Mouse (Mus musculus) urinary bladder, adult 2 months (tissue): ENCODE results near the gene Fbrsl1. TPM values are rescaled to one million over a fixed set of nuclear protein-coding genes. Genes with fewer than 3 reads are reported as not detected.

Experiments
- DNase-seq: peaks from one replicate; pipeline ENCODE4 v3.0.0; 2022; ENCODE audit warnings: low spot score
- polyA plus RNA-seq: library from polyadenylated mRNA; depleted of rRNA; stranded (reverse); fragments of >200 nt; gene quantifications from 2 replicates; pipeline ENCODE4 v1.2.3, GENCODE M21; 2012

Gene Fbrsl1
- polyA plus RNA-seq, 1 experiment = 22.1 TPM

GRCm38 (mm10) chr5:110415806-110416700, 32.2 kb downstream of the Fbrsl1 start:
- DNase-seq = no peak

- no peak for DNase-seq
Measured at GRCm38 (mm10) chr5:110415022-110415421, 33.3 kb downstream of the Fbrsl1 start.

- DNase-seq = no peak
Measured at GRCm38 (mm10) chr5:110413018-110413417, 35.3 kb downstream of the Fbrsl1 start.

- no peak for DNase-seq
Measured at GRCm38 (mm10) chr5:110410386-110410785, 37.9 kb downstream of the Fbrsl1 start.

- DNase-seq = no peak
Measured at GRCm38 (mm10) chr5:110408967-110409366, 39.3 kb downstream of the Fbrsl1 start.

- no peak for DNase-seq
Measured at GRCm38 (mm10) chr5:110406065-110406714, 42.1 kb downstream of the Fbrsl1 start.

GRCm38 (mm10) chr5:110403931-110404330, 44.4 kb downstream of the Fbrsl1 start:
- DNase-seq = no peak

- no peak for DNase-seq
Measured at GRCm38 (mm10) chr5:110402557-110402956, 45.7 kb downstream of the Fbrsl1 start.

GRCm38 (mm10) chr5:110401101-110401500, 47.2 kb downstream of the Fbrsl1 start:
- no peak for DNase-seq

GRCm38 (mm10) chr5:110395006-110395661, 53.2 kb downstream of the Fbrsl1 start:
- no peak for DNase-seq

- DNase-seq = no peak
Measured at GRCm38 (mm10) chr5:110392727-110393126, 55.6 kb downstream of the Fbrsl1 start.

- no peak for DNase-seq
Measured at GRCm38 (mm10) chr5:110390631-110391030, 57.7 kb downstream of the Fbrsl1 start.

GRCm38 (mm10) chr5:110387332-110387731, 61.0 kb downstream of the Fbrsl1 start:
- DNase-seq = no peak

- DNase-seq = peak; percentile 72
Measured at GRCm38 (mm10) chr5:110386371-110387330, 61.7 kb downstream of the Fbrsl1 start.

GRCm38 (mm10) chr5:110385263-110385662, 63.0 kb downstream of the Fbrsl1 start:
- no peak for DNase-seq

- DNase-seq = no peak
Measured at GRCm38 (mm10) chr5:110384491-110384890, 63.8 kb downstream of the Fbrsl1 start.

GRCm38 (mm10) chr5:110379823-110380222, 68.5 kb downstream of the Fbrsl1 start:
- DNase-seq = no peak

GRCm38 (mm10) chr5:110379086-110379485, 69.2 kb downstream of the Fbrsl1 start:
- DNase-seq = no peak

GRCm38 (mm10) chr5:110378181-110378583, 70.1 kb downstream of the Fbrsl1 start:
- no peak for DNase-seq

- DNase-seq = peak; percentile 60
Measured at GRCm38 (mm10) chr5:110376802-110377433, 71.4 kb downstream of the Fbrsl1 start.
